Mouse (Mus musculus) gastrocnemius, adult 18-20 months (tissue): ENCODE results near the gene Nufip1. TPM values are rescaled to one million over a fixed set of nuclear protein-coding genes. Genes with fewer than 3 reads are reported as not detected.

ENCODE experiments used
- DNase-seq: peaks from one replicate; pipeline ENCODE4 v3.0.0; 2021; ENCODE audit warnings: low spot score
- total RNA-seq, 2 experiments: library from RNA; stranded (reverse); gene quantifications; 2 replicates each; pipeline ENCODE4 v1.2.3; 2021

Nufip1 gene
- total RNA-seq, 2 experiments from 2014 or later, result 3.2 to 3.8 TPM

- no peak for DNase-seq
These were observed 67.8 kb downstream of the Nufip1 start for GRCm38 (mm10) chr14:76178447-76178846.

GRCm38 (mm10) chr14:76179343-76179742 is 68.7 kb downstream of the Nufip1 start:
- DNase-seq, result no peak

GRCm38 (mm10) chr14:76185358-76185757 is 74.7 kb downstream of the Nufip1 start:
- no peak for DNase-seq

- no peak for DNase-seq
These were observed 75.6 kb downstream of the Nufip1 start for GRCm38 (mm10) chr14:76186299-76186698.

Other genes starting within 250 kb of the Nufip1 start
- not detected for gene Kctd4, start 155.9 kb upstream of the Nufip1 start, total RNA-seq
- 10 to 100 TPM; 11.9 to 13.1 TPM for gene Gtf2f2, start 100.0 kb upstream of the Nufip1 start, total RNA-seq
- gene Gpalpp1, start 131 bp upstream of the Nufip1 start, total RNA-seq, result 1 to 10 TPM; 6.1 to 6.5 TPM